Mouse (Mus musculus) intestine, embryonic 15.5 days (tissue): ENCODE results near the gene Mcrip2. TPM values are rescaled to one million over a fixed set of nuclear protein-coding genes. Genes with fewer than 3 reads are reported as not detected.

ENCODE experiments used
- ATAC-seq: fragments of 200-750 bp; cut with Nextera tagmentation; 2 replicates; pipeline ENCODE4 v1.8.0; 2017; ENCODE audit warnings: moderate TSS enrichment, moderate library complexity
- H3K27ac ChIP-seq: fragments of 300-500 bp; sonication (generic); 2 replicates; pipeline ENCODE4 v1.5.1; 2015; ENCODE audit warnings: mild to moderate bottlenecking, inconsistent platforms
- H3K27me3 ChIP-seq: fragments of 300-500 bp; sonication (generic); replicated peaks from 2 replicates; pipeline ENCODE4 v1.6.1; 2015; ENCODE audit warnings: inconsistent platforms
- H3K36me3 ChIP-seq: fragments of 300-500 bp; sonication (generic); 2 replicates; pipeline ENCODE4 v1.6.1; 2015; ENCODE audit warnings: inconsistent platforms
- H3K4me1 ChIP-seq: fragments of 300-500 bp; sonication (generic); replicated peaks from 2 replicates; pipeline ENCODE4 v1.6.1; 2015; ENCODE audit warnings: inconsistent platforms
- H3K4me2 ChIP-seq: fragments of 300-500 bp; sonication (generic); replicated peaks from 2 replicates; pipeline ENCODE4 v1.6.1; 2015; ENCODE audit warnings: mild to moderate bottlenecking, inconsistent platforms
- H3K4me3 ChIP-seq: fragments of 300-500 bp; sonication (generic); replicated peaks from 2 replicates; pipeline ENCODE4 v1.5.1; 2015; ENCODE audit warnings: inconsistent platforms
- H3K9ac ChIP-seq: fragments of 300-500 bp; sonication (generic); 2 replicates; pipeline ENCODE4 v1.6.1; 2015; ENCODE audit warnings: inconsistent platforms
- H3K9me3 ChIP-seq: fragments of 300-500 bp; sonication (generic); 2 replicates; pipeline ENCODE4 v1.6.1; 2016; ENCODE audit warnings: inconsistent platforms
- WGBS: fragments of 180-500 bp; shearing (Covaris S2); methylation state at CpG from one replicate; pipeline ENCODE4 v1.1.7; 2015; 5-methylcytosine and 5-hydroxymethylcytosine counted together
- polyA plus RNA-seq: library from polyadenylated mRNA; unstranded; fragments of >200 nt; fragmentation: Nextera tagmentation; extraction: Ambion mirVana; gene quantifications from 2 replicates; pipeline ENCODE4 v1.2.1, GENCODE M21; 2015

The Mcrip2 gene
- polyA plus RNA-seq, 1 experiment from 2014 or later = 73.0 TPM

DNA sequence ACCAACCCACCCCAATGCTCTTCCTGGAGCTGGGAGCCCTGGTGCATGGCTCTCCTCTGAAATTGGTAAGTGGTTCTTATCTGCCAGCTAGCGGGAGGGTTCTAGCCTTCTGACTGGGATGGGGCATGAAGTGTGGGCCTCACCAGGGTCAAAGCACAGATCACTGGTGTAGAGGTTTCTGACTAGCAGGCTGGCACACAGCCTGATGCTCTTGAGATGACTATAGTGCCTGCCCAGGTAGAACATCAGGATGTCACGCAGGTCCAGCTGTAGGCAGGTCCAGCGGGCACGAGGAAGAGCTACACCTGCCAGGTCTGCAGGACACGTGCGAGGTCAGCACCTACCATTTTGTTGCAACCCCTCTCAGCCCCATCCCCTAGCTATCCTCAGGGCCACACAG is 8.3 kb downstream of the Mcrip2 start:
- WGBS = 89% methylated on average over 6 of the region's 6 CpGs
- no peak overlapping the region for H3K27ac ChIP-seq
- H3K4me3 ChIP-seq = peak overlapping the region; percentile 69
- H3K9ac ChIP-seq = peak overlapping the region; percentile 77; the same call in 1 of the 2 replicates
- H3K4me1 ChIP-seq = peaks cover 19% of the 10 kb centered on the region
- no peaks in the 10 kb centered on the region for H3K27me3 ChIP-seq
- H3K9me3 ChIP-seq = no peaks in the 10 kb centered on the region
- ATAC-seq = no peak
- no peaks in the 10 kb centered on the region for H3K36me3 ChIP-seq
- H3K4me2 ChIP-seq = peak overlapping the region; percentile 95

DNA sequence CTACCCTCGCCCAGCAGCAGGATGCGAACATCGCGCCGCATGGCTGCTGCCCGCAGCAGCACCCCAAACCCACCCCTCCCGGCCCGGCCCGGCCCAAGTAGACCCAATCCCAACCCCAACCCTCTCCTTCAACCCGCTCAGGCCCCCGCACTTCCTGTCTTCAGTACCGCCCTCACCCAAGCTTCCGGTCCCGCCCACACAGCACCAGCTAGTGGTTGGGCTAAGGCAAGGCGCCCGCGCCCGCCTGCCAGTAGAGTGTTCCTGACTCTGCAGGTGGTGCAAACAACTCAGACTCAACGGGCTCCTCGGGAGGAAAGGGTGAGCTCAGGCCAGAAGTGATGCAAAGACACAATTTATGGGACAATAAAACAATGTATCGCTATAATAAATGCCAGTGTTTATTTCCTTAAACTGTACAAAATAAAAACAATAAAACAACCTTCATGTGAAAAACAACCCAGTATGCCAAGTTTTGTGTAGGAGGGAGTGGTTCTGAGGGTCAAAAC is 24.1 kb downstream of the Mcrip2 start, which contains the start of gene Rhot2:
Gene Rhot2 (minus strand): TSS at position 456 of the 506 bp plus-strand sequence.
- H3K9ac ChIP-seq = peak within 1 kb of the TSS; percentile 90
- H3K27me3 ChIP-seq = no peaks in the 10 kb centered on the region

DNA sequence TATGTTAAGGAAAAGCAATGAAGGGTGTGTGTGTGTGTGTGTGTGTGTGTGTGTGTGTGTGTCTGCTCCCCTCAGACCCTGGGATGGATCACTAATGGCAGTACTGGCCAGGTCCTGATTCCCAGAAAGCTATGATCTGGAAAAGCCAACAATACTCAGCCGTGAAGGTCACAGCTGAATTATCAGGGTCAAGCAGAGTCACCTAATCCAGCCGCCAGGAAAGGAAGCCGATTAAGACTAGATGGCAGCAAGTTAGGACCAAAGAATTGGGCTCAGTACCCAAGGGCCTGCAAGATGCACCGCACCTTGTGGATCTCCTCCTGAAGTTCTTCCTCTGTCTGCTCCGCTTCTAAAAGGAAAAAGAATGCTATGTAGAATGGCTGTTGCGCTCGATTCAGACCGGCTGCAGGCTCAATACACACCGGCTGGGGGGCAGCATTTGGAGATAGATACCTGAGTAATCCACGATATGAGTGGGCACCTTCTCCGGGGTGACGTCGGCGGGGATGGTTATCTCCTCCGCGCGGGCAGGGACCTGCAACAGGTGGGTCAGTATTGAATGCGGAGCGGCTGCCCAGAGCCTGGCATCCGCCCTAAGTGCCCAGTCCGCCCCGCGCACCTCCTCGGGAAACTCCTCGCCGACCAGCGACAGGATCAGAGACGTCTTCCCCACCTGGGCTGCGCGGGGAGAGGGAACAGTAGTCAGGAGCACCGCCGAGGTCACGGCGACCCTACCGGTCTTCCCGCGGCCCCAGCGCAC is 24.7 kb downstream of the Mcrip2 start:
- peaks cover 21% of the 10 kb centered on the region for H3K36me3 ChIP-seq
- H3K4me2 ChIP-seq = peak overlapping the region; percentile 81
- 2% methylated on average over 38 of the region's 38 CpGs for WGBS
- H3K27me3 ChIP-seq = no peaks in the 10 kb centered on the region
- no peaks in the 10 kb centered on the region for H3K9me3 ChIP-seq
- H3K4me3 ChIP-seq = peak overlapping the region; percentile 82
- H3K4me1 ChIP-seq = peaks cover 31% of the 10 kb centered on the region
- peak; percentile 57 for ATAC-seq
- peak overlapping the region; percentile 90 for H3K9ac ChIP-seq
- H3K27ac ChIP-seq = peak overlapping the region; percentile 80

More for the DNA sequence above, 24.1 kb downstream of the Mcrip2 start, which contains the start of gene Rhot2:
- H3K27ac ChIP-seq = peak within 1 kb of the TSS; percentile 80
- peaks cover 16% of the 10 kb centered on the region for H3K36me3 ChIP-seq
- under 1% methylated on average over 21 of the region's 21 CpGs for WGBS
- peaks cover 26% of the 10 kb centered on the region for H3K4me1 ChIP-seq
- H3K4me3 ChIP-seq = peak within 1 kb of the TSS; percentile 82
- H3K4me2 ChIP-seq = peak within 1 kb of the TSS; percentile 81
- peak; percentile 96 for ATAC-seq
- H3K9me3 ChIP-seq = no peaks in the 10 kb centered on the region

DNA sequence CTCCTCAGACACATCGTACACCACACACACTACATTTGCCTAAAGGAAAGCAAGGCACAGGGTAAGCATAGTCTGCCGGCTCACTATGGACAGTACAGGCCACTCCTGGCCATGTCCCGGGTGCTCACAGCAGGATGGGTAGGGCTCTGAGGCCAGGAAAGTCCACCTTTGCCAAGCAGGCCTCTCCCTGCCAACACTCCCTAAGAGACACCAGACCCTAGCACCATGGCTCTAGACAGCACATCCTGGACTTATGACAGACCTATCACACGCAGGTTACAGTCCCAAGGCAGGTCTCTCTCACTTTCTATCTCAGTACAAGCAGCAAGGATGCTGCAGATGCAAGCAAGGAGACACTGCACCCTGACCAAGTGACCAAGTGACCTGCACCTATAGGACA is 25.4 kb downstream of the Mcrip2 start:
- H3K27ac ChIP-seq = no peak overlapping the region
- 86% methylated on average over 4 of the region's 4 CpGs for WGBS
- no peaks in the 10 kb centered on the region for H3K9me3 ChIP-seq
- peaks cover 31% of the 10 kb centered on the region for H3K4me1 ChIP-seq
- H3K36me3 ChIP-seq = peaks cover 21% of the 10 kb centered on the region
- peak overlapping the region; percentile 90 for H3K9ac ChIP-seq
- H3K27me3 ChIP-seq = no peaks in the 10 kb centered on the region
- peak overlapping the region; percentile 82 for H3K4me3 ChIP-seq
- peak overlapping the region; percentile 81 for H3K4me2 ChIP-seq
- no peak for ATAC-seq

DNA sequence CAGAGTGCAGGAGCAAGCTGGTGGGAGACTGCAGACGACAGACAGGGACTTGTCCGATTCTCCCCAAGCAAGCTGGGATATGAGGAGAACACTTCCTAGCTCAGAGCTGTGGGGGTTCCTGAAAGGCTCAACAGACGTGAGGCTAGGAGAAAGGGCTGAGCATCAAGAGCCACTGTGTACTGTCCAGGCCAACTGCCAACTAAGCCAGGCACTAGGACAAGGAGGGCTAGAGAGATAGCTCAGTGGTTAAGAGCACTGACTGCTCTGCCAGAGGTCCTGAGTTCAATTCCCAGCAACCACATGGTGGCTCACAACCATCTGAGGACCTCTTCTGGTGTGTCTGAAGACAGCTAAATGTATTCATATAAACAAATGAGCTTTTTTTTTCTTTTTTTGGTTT is 26.1 kb downstream of the Mcrip2 start:
- Histone ChIP-seq H3K4me1 (peaks cover 36% of the 10 kb centered on the region), H3K36me3 (peaks cover 21% of the 10 kb centered on the region), H3K4me3 (no peak overlapping the region), H3K9ac (no peak overlapping the region), H3K27me3 (no peaks in the 10 kb centered on the region), H3K4me2 (no peak overlapping the region), H3K9me3 (no peaks in the 10 kb centered on the region), H3K27ac (no peak overlapping the region)
- WGBS = 83% methylated on average over 3 of the region's 3 CpGs
- no peak for ATAC-seq

DNA sequence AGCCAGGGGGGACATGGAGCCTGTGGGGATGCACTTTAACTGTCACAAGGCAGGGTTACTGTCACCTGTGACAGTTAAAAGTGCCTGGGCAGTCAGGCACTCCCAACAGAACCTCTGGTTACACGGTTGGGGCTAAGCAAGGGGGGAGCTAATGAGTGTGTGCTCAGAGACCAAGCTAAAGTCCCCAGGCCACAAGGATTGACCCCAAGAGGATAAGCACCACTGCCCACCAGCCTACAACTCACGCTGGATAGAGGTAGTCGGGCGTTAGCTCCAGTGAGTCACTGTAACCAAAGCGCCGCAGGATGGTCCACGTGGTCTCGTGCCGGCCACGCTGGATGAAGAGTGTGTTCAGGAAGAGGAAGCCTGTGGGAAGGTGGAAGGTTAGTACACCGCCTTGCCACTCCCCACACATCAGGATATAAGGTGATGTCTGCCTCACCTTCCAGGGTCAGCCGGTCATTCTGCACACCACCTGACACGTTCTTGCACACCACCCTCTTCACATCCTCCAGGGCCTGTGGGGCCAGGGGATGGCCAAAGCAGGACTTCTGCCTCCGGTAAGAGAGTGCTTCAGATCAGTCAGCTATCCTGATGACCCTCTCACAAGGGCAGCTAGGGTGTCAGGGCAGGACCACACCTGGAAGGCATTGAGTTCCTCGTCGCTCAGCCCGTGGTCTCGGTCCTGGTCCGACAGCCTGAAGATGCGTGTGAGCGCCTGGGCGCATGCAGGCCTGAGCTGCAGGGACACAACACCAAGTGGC is 27.3 kb downstream of the Mcrip2 start, which contains the start of gene Gm20683:
Gene Gm20683 (minus strand): TSS at position 647 of the 764 bp plus-strand sequence.
- WGBS = 93% methylated on average over 22 of the region's 22 CpGs
- Histone ChIP-seq H3K27me3 (no peaks in the 10 kb centered on the region), H3K27ac (no peak within 1 kb of the TSS), H3K4me2 (no peak within 1 kb of the TSS), H3K9ac (no peak within 1 kb of the TSS), H3K36me3 (peaks cover 21% of the 10 kb centered on the region), H3K4me3 (no peak within 1 kb of the TSS), H3K4me1 (peaks cover 47% of the 10 kb centered on the region), H3K9me3 (no peaks in the 10 kb centered on the region)
- ATAC-seq = no peak

DNA sequence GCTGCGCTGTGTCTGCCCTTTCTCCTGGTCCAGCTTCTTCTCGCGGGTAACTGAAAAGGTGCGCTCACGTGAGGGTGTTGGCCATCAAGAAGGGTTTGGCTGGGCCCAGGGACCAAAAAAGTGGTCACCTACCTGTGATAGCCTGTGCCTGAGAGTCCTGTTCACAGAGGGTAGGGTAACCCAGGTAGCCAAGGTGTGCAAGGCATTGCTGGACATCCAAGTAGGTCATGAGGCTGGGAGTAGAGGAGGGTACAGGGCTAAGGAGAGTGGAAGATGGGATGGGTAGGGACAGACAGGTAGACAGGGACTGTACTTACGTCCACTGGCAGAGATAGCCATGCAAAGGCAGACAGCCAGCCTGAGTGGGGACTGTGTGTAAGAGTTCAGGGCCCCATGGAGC is 28.0 kb downstream of the Mcrip2 start:
- WGBS = 96% methylated on average over 6 of the region's 6 CpGs
- no peak overlapping the region for H3K4me2 ChIP-seq
- H3K9ac ChIP-seq = no peak overlapping the region
- H3K27ac ChIP-seq = no peak overlapping the region
- no peak overlapping the region for H3K4me3 ChIP-seq
- no peaks in the 10 kb centered on the region for H3K9me3 ChIP-seq
- H3K4me1 ChIP-seq = peaks cover 54% of the 10 kb centered on the region
- ATAC-seq = no peak
- peaks cover 21% of the 10 kb centered on the region for H3K36me3 ChIP-seq
- H3K27me3 ChIP-seq = no peaks in the 10 kb centered on the region

DNA sequence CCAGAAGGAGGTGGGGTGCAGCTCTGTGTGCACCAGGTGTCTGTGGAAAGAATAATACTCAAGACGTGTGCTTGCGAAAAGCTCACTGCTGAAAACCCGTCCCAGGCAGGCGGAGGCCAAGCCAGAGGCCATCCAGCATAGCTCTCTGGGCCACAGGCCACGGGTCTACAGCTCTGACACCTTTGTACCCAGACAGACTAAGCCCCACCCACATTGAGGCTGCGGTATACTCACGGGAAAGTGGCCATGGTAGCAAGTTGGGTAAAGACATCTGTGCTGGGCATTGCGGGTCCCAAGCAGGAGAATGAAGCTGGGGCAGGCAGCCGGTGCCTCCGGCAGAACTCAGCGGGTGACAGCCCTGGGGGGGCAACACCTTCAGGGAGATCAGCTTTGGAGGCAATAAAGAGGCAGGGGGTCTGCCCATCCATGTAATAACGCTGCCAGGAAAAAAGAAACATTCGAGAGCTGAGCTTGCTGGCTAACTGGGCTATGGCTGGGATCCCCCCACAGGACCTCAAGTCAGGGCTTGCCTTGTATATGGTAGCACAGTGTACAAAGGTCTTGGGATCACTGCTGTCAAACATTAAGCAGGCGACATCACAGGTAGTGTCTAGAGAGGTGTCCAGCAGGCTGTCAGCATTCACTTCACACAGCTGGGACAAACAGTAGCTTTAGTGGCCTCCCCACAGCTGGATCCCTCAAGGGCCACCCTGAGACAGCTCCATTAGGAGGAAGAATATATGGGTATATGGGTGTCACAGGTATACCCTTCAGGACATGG is 28.9 kb downstream of the Mcrip2 start:
- Histone ChIP-seq H3K27me3 (no peaks in the 10 kb centered on the region), H3K9ac (no peak overlapping the region), H3K4me2 (peak overlapping the region; percentile 14; the same call in 1 of the 2 replicates), H3K27ac (no peak overlapping the region), H3K4me3 (no peak overlapping the region), H3K36me3 (peaks cover 21% of the 10 kb centered on the region), H3K4me1 (peaks cover 57% of the 10 kb centered on the region), H3K9me3 (no peaks in the 10 kb centered on the region)
- 83% methylated on average over 14 of the region's 14 CpGs for WGBS
- ATAC-seq = peak; percentile 33; the same call in 1 of the 2 replicates

DNA sequence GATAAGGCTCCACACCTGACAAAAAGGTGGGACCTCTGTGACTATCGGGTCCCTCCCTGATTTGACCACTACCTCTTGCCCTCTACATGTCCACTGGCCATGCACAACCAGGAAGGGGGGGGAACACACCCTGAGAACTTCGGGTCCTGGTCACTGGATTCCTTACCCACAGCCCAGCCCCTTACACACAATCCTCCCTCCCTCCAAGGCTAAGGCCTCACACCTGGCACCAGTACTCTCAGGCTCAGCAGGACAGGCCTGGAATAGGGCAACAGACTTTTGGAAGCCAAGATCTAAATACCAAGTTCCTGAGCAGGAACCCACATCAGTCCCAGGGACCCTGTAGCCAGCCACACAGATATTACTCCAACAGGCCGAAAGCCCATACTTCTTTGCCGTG is 29.7 kb downstream of the Mcrip2 start:
- 84% methylated on average over 4 of the region's 4 CpGs for WGBS
- ATAC-seq = no peak
- Histone ChIP-seq H3K9me3 (no peaks in the 10 kb centered on the region), H3K27ac (no peak overlapping the region), H3K4me1 (peaks cover 63% of the 10 kb centered on the region), H3K27me3 (no peaks in the 10 kb centered on the region), H3K4me3 (no peak overlapping the region), H3K4me2 (no peak overlapping the region), H3K36me3 (peaks cover 21% of the 10 kb centered on the region), H3K9ac (no peak overlapping the region)

DNA sequence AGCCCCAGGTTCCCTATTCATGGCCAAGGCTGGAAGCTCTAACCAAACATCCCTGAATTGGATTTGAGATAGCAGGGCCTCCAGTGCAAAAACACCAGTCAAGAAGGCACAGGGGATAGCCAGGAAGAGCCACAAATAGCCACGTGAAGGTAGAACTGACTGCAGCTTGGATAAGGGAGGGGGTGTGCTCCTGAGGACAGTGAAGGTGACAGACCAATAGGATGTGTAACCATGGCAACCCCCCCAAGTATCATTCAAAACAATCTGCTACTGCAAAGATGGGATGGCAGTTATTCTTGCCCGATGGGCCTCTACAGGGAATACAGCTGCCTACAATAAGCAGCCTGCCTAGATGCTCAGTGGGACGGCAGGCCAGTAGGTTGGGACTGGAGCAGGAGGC is 31.0 kb downstream of the Mcrip2 start:
- WGBS = 50% methylated on average over 3 of the region's 3 CpGs
- Histone ChIP-seq H3K36me3 (peaks cover 21% of the 10 kb centered on the region), H3K27me3 (no peaks in the 10 kb centered on the region), H3K9me3 (no peaks in the 10 kb centered on the region), H3K4me3 (no peak overlapping the region), H3K4me1 (peaks cover 52% of the 10 kb centered on the region), H3K4me2 (peak overlapping the region; percentile 91), H3K9ac (no peak overlapping the region), H3K27ac (peak overlapping the region; percentile 22; the same call in 1 of the 2 replicates)
- no peak for ATAC-seq

DNA sequence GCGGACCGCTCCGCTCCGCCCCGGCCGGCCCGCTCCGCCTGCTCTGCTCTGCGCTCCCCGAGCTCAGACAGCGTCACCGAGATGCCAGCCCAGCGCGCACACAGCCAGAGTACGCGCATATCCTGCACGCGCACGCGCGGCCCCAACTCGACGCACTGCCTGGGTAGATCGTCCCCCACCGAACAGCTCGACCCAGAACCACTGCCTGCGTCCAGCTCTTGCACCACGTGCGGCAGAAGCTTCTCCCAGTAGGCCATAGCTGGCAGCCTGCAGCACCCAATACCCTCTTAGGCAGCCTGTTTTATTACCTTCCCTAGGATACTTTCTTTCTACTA is 31.5 kb downstream of the Mcrip2 start, which contains the start of gene Rhbdl1:
Gene Rhbdl1 (minus strand): TSS at position 220 of the 335 bp plus-strand sequence.
- H3K9ac ChIP-seq = peak within 1 kb of the TSS; percentile 50
- H3K4me3 ChIP-seq = peak within 1 kb of the TSS; percentile 34
- 0 out of 2 replicates have a peak, but pooled peaks have one; percentile 4 for ATAC-seq
- peaks cover 17% of the 10 kb centered on the region for H3K36me3 ChIP-seq
- no peaks in the 10 kb centered on the region for H3K9me3 ChIP-seq
- peak within 1 kb of the TSS; percentile 91 for H3K4me2 ChIP-seq
- H3K4me1 ChIP-seq = peaks cover 50% of the 10 kb centered on the region
- peak within 1 kb of the TSS; percentile 27; the same call in 1 of the 2 replicates for H3K27ac ChIP-seq
- WGBS = 1% methylated on average over 29 of the region's 29 CpGs
- H3K27me3 ChIP-seq = no peaks in the 10 kb centered on the region
